Mouse (Mus musculus) liver, embryonic 14.5 days (tissue): ENCODE measurements around the gene Mief1.
A peak's percentile ranks its signal among the peaks of the same experiment; 100 is the strongest.

ENCODE experiments used
- CTCF ChIP-seq: IDR thresholded peaks from 2 replicates; pipeline ENCODE4 v1.5.1; 2016; ENCODE audit warnings: antibody characterized with exemption, low read depth, control low read depth
- EP300 ChIP-seq: IDR thresholded peaks from 2 replicates; pipeline ENCODE4 v1.6.1; 2016; ENCODE audit warnings: antibody characterized with exemption, low read depth

- TF ChIP-seq CTCF (peak; percentile 87), EP300 (no peak)
Observed at GRCm38 (mm10) chr15:80280646-80281045, 46.8 kb downstream of the Mief1 start.
